8 mouse cellular contexts compared by ENCODE assay signal in genomic region chr4:131784034-131784433, GRCm38 (mm10). TPM values are rescaled to one million over a fixed set of nuclear protein-coding genes. Genes with fewer than 3 reads are reported as not detected.
DNase-seq lines count a peak whose midpoint lies in the region; ATAC-seq lines count a peak whose summit lies in the region.

No protein-coding gene starts in this region.

- H3K36me3 ChIP-seq in forebrain, embryonic 11.5 days (ENCODE audit: control insufficient read depth, insufficient read depth, low read length): no peaks in the 10 kb centered on the region; the same call in 1 of the 2 replicates
- no peaks in the 10 kb centered on the region for H3K36me3 ChIP-seq in forebrain, embryonic 16.5 days (ENCODE audit: control insufficient read depth, insufficient read depth)
- no peaks in the 10 kb centered on the region for H3K36me3 ChIP-seq in lung, embryonic 16.5 days (ENCODE audit: control insufficient read depth, insufficient read depth, low read length)

- no peaks in the 10 kb centered on the region for H3K9me3 ChIP-seq in forebrain, embryonic 11.5 days (ENCODE audit: control insufficient read depth, low read length)
- no peaks in the 10 kb centered on the region for H3K9me3 ChIP-seq in forebrain, embryonic 16.5 days (ENCODE audit: control insufficient read depth, low read length)
- H3K9me3 ChIP-seq in lung, embryonic 16.5 days (ENCODE audit: control insufficient read depth, low read length): no peaks in the 10 kb centered on the region

- no peak overlapping the region for H3K4me2 ChIP-seq in forebrain, embryonic 11.5 days (ENCODE audit: low read depth, low read length, severe bottlenecking)
- H3K4me2 ChIP-seq in forebrain, embryonic 16.5 days (ENCODE audit: low read length): no peak overlapping the region
- H3K4me2 ChIP-seq in lung, embryonic 16.5 days (ENCODE audit: low read depth, low read length): no peak overlapping the region

- no peak overlapping the region for H3K27ac ChIP-seq in forebrain, embryonic 11.5 days (ENCODE audit: low read depth, low read length)
- H3K27ac ChIP-seq in forebrain, embryonic 16.5 days (ENCODE audit: low read length): no peak overlapping the region
- H3K27ac ChIP-seq in lung, embryonic 16.5 days (ENCODE audit: low read length): no peak overlapping the region

- no peak for ATAC-seq in forebrain, embryonic 11.5 days (replicated peaks; ENCODE audit: low FRiP score)
- ATAC-seq in forebrain, embryonic 16.5 days: no peak
- peak; percentile 43 to 65; a peak in 3 of 4 replicates for ATAC-seq in hematopoietic stem cell, adult 5-6 weeks (replicated peaks in 1 of 2; ENCODE audit: insufficient read depth in 1 of 2, low FRiP score in 2 of 2, low TSS enrichment in 1 of 2, low read depth in 1 of 2, poor library complexity in 2 of 2, severe bottlenecking in 2 of 2)
- 0 out of 2 replicates have a peak, but pooled peaks have one; percentile 30 for ATAC-seq in lung, embryonic 16.5 days (ENCODE audit: low read depth)

- no peak overlapping the region for H3K9ac ChIP-seq in forebrain, embryonic 11.5 days (ENCODE audit: low read length)
- H3K9ac ChIP-seq in forebrain, embryonic 16.5 days (replicated peaks; ENCODE audit: low read depth, low read length): no peak overlapping the region
- H3K9ac ChIP-seq in lung, embryonic 16.5 days (ENCODE audit: low read length): no peak overlapping the region

- H3K4me1 ChIP-seq in forebrain, embryonic 11.5 days (replicated peaks; ENCODE audit: control insufficient read depth, insufficient read depth, low read length): no peaks in the 10 kb centered on the region
- peaks cover 4% of the 10 kb centered on the region; the same call in 1 of the 2 replicates for H3K4me1 ChIP-seq in forebrain, embryonic 16.5 days (replicated peaks; ENCODE audit: control insufficient read depth, insufficient read depth, low read length)
- peaks cover 5% of the 10 kb centered on the region; the same call in 1 of the 2 replicates for H3K4me1 ChIP-seq in lung, embryonic 16.5 days (replicated peaks; ENCODE audit: control insufficient read depth, insufficient read depth, low read length)

- no peaks in the 10 kb centered on the region for H3K27me3 ChIP-seq in forebrain, embryonic 11.5 days (ENCODE audit: control insufficient read depth, insufficient read depth, low read length)
- no peaks in the 10 kb centered on the region for H3K27me3 ChIP-seq in forebrain, embryonic 16.5 days (replicated peaks; ENCODE audit: control insufficient read depth, insufficient read depth, low read length)
- H3K27me3 ChIP-seq in lung, embryonic 16.5 days (ENCODE audit: control insufficient read depth, insufficient read depth, low read depth, low read length): no peaks in the 10 kb centered on the region

- peak; percentile 81 for DNase-seq in forebrain, embryonic 11.5 days (ENCODE audit: low spot score)
- peak; percentile 41 for DNase-seq in ovary, postnatal 36 days (ENCODE audit: low spot score)
- no peak for DNase-seq in ovary, postnatal 10 days (ENCODE audit: low spot score)
- peak; percentile 63 for DNase-seq in c-Kit-positive CD71-positive TER-119-negative erythroid progenitor cells, embryonic 14.5 days (ENCODE audit: low read depth)
- DNase-seq in thymus, postnatal 0 days (ENCODE audit: low spot score): peak; percentile 45

- 15% methylated on average over 9 of the region's 9 CpGs for WGBS in forebrain, embryonic 11.5 days
- WGBS in forebrain, embryonic 16.5 days: 15% methylated on average over 9 of the region's 9 CpGs
- 17% methylated on average over 9 of the region's 9 CpGs for WGBS in lung, embryonic 16.5 days

- H3K4me3 ChIP-seq in forebrain, embryonic 11.5 days (ENCODE audit: low read depth, low read length): no peak overlapping the region
- H3K4me3 ChIP-seq in forebrain, embryonic 16.5 days (replicated peaks; ENCODE audit: low read length): no peak overlapping the region
- H3K4me3 ChIP-seq in lung, embryonic 16.5 days (ENCODE audit: low read length): no peak overlapping the region

RNA-seq across cellular contexts. Expression of gene Ptpru, which starts 54.1 kb away (rescaled TPM):
- polyA plus RNA-seq in forebrain, embryonic 11.5 days (2014; fragmentation: Nextera tagmentation; extraction: Ambion mirVana): 40.7 and 44.3 TPM in 2 replicates
- polyA plus RNA-seq in forebrain, embryonic 16.5 days (2015; fragmentation: Nextera tagmentation; extraction: Ambion mirVana): 21.5 and 29.7 TPM in 2 replicates
- 0.40 and 0.44 TPM in 2 replicates for total RNA-seq in hematopoietic stem cell, adult 5-6 weeks (2017)
- 14.1 and 14.6 TPM in 2 replicates for polyA plus RNA-seq in lung, embryonic 16.5 days (2015; fragmentation: Nextera tagmentation; extraction: Ambion mirVana)
- polyA plus RNA-seq in thymus, postnatal 0 days (2015; fragmentation: Nextera tagmentation; extraction: Ambion mirVana): 0.27 and 0.74 TPM in 2 replicates

RNA-seq across cellular contexts. Expression of gene Mecr, which starts 59.2 kb away (rescaled TPM):
- 50.1 and 51.7 TPM in 2 replicates for polyA plus RNA-seq in forebrain, embryonic 11.5 days (2014; fragmentation: Nextera tagmentation; extraction: Ambion mirVana)
- 36.7 and 38.3 TPM in 2 replicates for polyA plus RNA-seq in forebrain, embryonic 16.5 days (2015; fragmentation: Nextera tagmentation; extraction: Ambion mirVana)
- 22.0 and 25.9 TPM in 2 replicates for total RNA-seq in hematopoietic stem cell, adult 5-6 weeks (2017)
- polyA plus RNA-seq in lung, embryonic 16.5 days (2015; fragmentation: Nextera tagmentation; extraction: Ambion mirVana): 38.6 and 44.0 TPM in 2 replicates
- polyA plus RNA-seq in thymus, postnatal 0 days (2015; fragmentation: Nextera tagmentation; extraction: Ambion mirVana): 36.9 and 40.5 TPM in 2 replicates

Comparison
In these comparisons a context has a peak if more than half of its experiments do, and no peak if none do; other contexts are left out.
1. ATAC-seq: peak in hematopoietic stem cell, adult 5-6 weeks (2 of 2) and lung, embryonic 16.5 days (single experiment); none in forebrain, embryonic 11.5 days (single experiment) and forebrain, embryonic 16.5 days (single experiment).